Mouse (Mus musculus): ENCODE data around the gene Lgals4. TPM values are rescaled to one million over a fixed set of nuclear protein-coding genes. Genes with fewer than 3 reads are reported as not detected.

The Lgals4 gene
- total RNA-seq, 2 experiments from 2014 or later, result 2.6 to 7.3 TPM

- intact Hi-C loops (cut with DNase I), result no loop called here
- peak; percentile 61 for TF ChIP-seq CTCF (IDR thresholded peaks at IDR 0.05)
- peak overlapping the region; percentile 100 for H3K27ac ChIP-seq
- peak overlapping the region; percentile 91 for H3K4me3 ChIP-seq
- DNase-seq, result peak; percentile 98
Measured at GRCm38 (mm10) chr7:28810107-28811066, 23.3 kb upstream of the Lgals4 start.

GRCm38 (mm10) chr7:28811228-28811627, 22.4 kb upstream of the Lgals4 start:
- peak; percentile 98 for DNase-seq
- intact Hi-C loops (cut with DNase I), result no loop called here

GRCm38 (mm10) chr7:28811640-28812275, 21.9 kb upstream of the Lgals4 start:
- Histone ChIP-seq H3K27ac (peak overlapping the region; percentile 100), H3K4me3 (peak overlapping the region; percentile 91)
- no peak for DNase-seq
- no peak for TF ChIP-seq CTCF (IDR thresholded peaks at IDR 0.05)
- intact Hi-C loops (cut with DNase I), result loop anchor here (1.0 kb wide), 1 partner anchor 12 kb away; no protein-coding TSS in a partner anchor

More at GRCm38 (mm10) chr7:28811228-28811627, 22.4 kb upstream of the Lgals4 start:
- Histone ChIP-seq H3K4me3 (peak overlapping the region; percentile 91), H3K27ac (peak overlapping the region; percentile 100)
- no peak for TF ChIP-seq CTCF (IDR thresholded peaks at IDR 0.05)

- Histone ChIP-seq H3K4me3 (peak overlapping the region; percentile 91), H3K27ac (peak overlapping the region; percentile 100)
- no peak for DNase-seq
- intact Hi-C loops (cut with DNase I), result loop anchor here (1.0 kb wide), 1 partner anchor 11 kb away; no protein-coding TSS in a partner anchor
- TF ChIP-seq CTCF (IDR thresholded peaks at IDR 0.05), result no peak
Measured at GRCm38 (mm10) chr7:28812436-28812835, 21.2 kb upstream of the Lgals4 start.

- peak overlapping the region; percentile 91 for H3K4me3 ChIP-seq
- peak; percentile 43 for TF ChIP-seq CTCF (IDR thresholded peaks at IDR 0.05)
- intact Hi-C loops (cut with DNase I), result loop anchor here (1.0 kb wide), 1 partner anchor 10 kb away; no protein-coding TSS in a partner anchor
- H3K27ac ChIP-seq, result peak overlapping the region; percentile 100
- no peak for DNase-seq
Measured at GRCm38 (mm10) chr7:28812949-28813348, 20.7 kb upstream of the Lgals4 start.

GRCm38 (mm10) chr7:28814306-28815034, 19.2 kb upstream of the Lgals4 start:
- no peak for TF ChIP-seq CTCF (IDR thresholded peaks at IDR 0.05)
- no peak for DNase-seq
- Histone ChIP-seq H3K27ac (no peak overlapping the region), H3K4me3 (no peak overlapping the region)
- intact Hi-C loops (cut with DNase I), result no loop called here

- no peak for TF ChIP-seq CTCF (IDR thresholded peaks at IDR 0.05)
Measured at GRCm38 (mm10) chr7:28815230-28815629, 18.4 kb upstream of the Lgals4 start.

GRCm38 (mm10) chr7:28816201-28816600, 17.5 kb upstream of the Lgals4 start:
- 0 out of 2 replicates have a peak overlapping the region, but pooled peaks have one; percentile 16 for H3K27ac ChIP-seq
- intact Hi-C loops (cut with DNase I), result no loop called here
- TF ChIP-seq CTCF (IDR thresholded peaks at IDR 0.05), result no peak
- no peak for DNase-seq
- 0 out of 2 replicates have a peak overlapping the region, but pooled peaks have one; percentile 15 for H3K4me3 ChIP-seq

More at GRCm38 (mm10) chr7:28815230-28815629, 18.4 kb upstream of the Lgals4 start:
- DNase-seq, result no peak
- Histone ChIP-seq H3K4me3 (no peak overlapping the region), H3K27ac (no peak overlapping the region)
- intact Hi-C loops (cut with DNase I), result no loop called here

GRCm38 (mm10) chr7:28816920-28817319, 16.7 kb upstream of the Lgals4 start:
- intact Hi-C loops (cut with DNase I), result no loop called here
- DNase-seq, result no peak
- H3K4me3 ChIP-seq, result no peak overlapping the region
- H3K27ac ChIP-seq, result no peak overlapping the region
- no peak for TF ChIP-seq CTCF (IDR thresholded peaks at IDR 0.05)

- intact Hi-C loops (cut with DNase I), result no loop called here
- Histone ChIP-seq H3K27ac (0 out of 2 replicates have a peak overlapping the region, but pooled peaks have one; percentile 8), H3K4me3 (no peak overlapping the region; the same call in 1 of the 2 replicates)
- no peak for DNase-seq
- TF ChIP-seq CTCF (IDR thresholded peaks at IDR 0.05), result no peak
Measured at GRCm38 (mm10) chr7:28817524-28817923, 16.1 kb upstream of the Lgals4 start.

GRCm38 (mm10) chr7:28817957-28818356, 15.7 kb upstream of the Lgals4 start:
- 0 out of 2 replicates have a peak overlapping the region, but pooled peaks have one; percentile 8 for H3K27ac ChIP-seq

GRCm38 (mm10) chr7:28818436-28818835, 15.2 kb upstream of the Lgals4 start:
- intact Hi-C loops (cut with DNase I), result no loop called here
- no peak overlapping the region for H3K27ac ChIP-seq
- no peak for DNase-seq
- H3K4me3 ChIP-seq, result no peak overlapping the region
- no peak for TF ChIP-seq CTCF (IDR thresholded peaks at IDR 0.05)

More at GRCm38 (mm10) chr7:28817957-28818356, 15.7 kb upstream of the Lgals4 start:
- no peak overlapping the region; the same call in 1 of the 2 replicates for H3K4me3 ChIP-seq
- no peak for DNase-seq
- intact Hi-C loops (cut with DNase I), result no loop called here
- TF ChIP-seq CTCF (IDR thresholded peaks at IDR 0.05), result no peak
